Mouse (Mus musculus) cerebellum, postnatal 14 days (tissue): ENCODE measurements around the gene Ercc2.

Experiments used
- DNase-seq, 2 experiments: peaks; one replicate each; pipeline ENCODE4 v3.0.0; 2021; ENCODE audit warnings: mixed read lengths in 2 of 2

The Ercc2 gene

GRCm38 (mm10) chr7:19381377-19382165 lies at the start of gene Ercc2:
Gene Ercc2 (plus strand): TSS chr7:19382010.
- peak; percentile 99 for DNase-seq

- DNase-seq = peak; percentile 76 to 81
These were observed 49.0 kb upstream of the Ercc2 start for GRCm38 (mm10) chr7:19332709-19333352.

DNA sequence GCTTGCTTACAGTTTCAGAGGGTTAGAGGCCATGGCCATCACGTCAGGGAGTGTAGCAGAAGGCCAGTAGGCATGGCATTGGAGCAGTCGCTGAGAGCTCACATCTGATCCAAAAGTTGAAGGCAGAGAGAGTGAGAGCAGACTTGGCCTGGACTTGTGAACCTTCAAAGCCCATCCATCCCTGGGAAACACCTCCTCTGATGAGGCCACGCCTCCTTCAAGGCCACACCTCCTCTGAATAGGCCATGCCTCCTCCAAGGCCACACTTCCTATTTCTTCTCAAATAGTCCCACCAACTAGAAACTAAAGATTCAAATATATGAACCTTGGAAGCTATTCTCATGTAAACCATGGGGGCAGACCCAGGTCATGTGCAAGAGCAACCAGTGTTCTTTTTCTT lies 46.2 kb upstream of the Ercc2 start:
- no peak for DNase-seq

- DNase-seq = no peak
These were observed 44.7 kb upstream of the Ercc2 start for GRCm38 (mm10) chr7:19337122-19337521.

- DNase-seq = no peak
These were observed 43.8 kb upstream of the Ercc2 start for GRCm38 (mm10) chr7:19338060-19338459.

DNA sequence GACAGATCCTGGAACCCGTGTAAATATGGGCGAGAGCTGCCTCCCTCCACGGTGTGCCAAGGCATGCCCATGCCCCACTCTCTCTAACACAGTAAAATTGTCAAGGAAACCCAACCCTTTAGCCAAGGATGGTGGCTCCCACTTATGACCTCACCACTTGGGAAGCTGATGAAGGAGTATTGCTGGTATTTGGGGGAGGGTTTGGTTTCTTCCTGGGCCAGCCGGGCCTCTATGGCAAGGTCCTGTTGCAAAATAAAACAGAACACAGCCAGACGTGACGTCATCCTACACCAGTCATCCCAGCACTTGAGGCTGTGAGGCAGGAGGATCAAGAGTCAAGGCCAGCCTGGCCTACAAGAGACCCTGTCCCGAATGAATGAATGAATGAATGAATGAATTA lies 43.2 kb upstream of the Ercc2 start:
- no peak for DNase-seq

DNA sequence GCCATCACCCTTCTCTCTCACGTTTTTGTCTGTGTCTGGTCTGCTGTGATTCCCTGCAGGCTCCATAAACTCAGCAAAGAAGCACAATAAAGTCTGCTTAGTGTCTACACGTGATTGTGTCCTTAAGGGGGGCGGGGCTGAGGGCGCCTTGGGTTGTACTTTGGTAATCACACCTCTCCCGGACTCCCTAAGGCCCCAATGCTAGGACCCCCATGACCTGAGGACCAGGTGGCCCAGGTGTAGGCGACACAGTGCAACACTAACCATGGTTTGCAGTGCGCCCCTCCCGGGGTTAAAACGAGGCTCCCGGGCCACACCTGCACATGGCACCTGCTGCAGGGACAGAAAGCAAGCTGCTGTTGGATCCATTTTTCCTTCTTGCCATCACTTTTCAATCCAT lies 40.6 kb upstream of the Ercc2 start:
- no peak for DNase-seq

- DNase-seq = peak; percentile 48 to 52
These were observed 39.9 kb upstream of the Ercc2 start for GRCm38 (mm10) chr7:19341761-19342409.

GRCm38 (mm10) chr7:19342481-19343027 lies 39.3 kb upstream of the Ercc2 start:
- DNase-seq = peak; percentile 95

DNA sequence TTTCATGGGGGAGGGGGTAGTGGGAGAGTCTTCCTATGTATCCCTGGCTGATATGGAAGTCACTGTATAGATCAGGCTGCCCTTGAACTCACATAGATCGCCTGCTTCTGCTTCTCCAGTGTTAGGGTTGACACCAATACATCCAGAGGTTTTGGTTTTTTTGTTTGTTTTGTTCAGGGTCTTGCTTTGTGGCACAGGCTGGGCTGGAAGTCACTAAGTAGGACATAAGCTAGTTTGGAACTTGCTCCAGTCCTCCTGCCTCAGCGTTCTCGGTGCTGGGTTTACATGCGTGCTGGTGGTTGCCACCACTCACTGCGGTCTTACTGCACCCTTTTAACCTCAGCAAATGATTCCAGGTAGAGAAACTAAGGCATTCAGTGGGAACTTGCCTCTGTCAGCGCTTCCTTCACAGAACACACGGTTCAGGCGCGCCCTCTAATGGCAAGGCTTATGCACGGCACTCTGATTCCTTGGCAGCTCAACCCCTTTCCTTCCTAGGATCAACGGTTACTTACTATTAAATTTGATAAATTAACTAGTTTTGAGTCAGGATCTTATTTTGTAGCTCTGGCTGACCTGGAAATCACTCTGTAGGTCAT lies 38.5 kb upstream of the Ercc2 start:
- peak; percentile 81 to 83 for DNase-seq

DNA sequence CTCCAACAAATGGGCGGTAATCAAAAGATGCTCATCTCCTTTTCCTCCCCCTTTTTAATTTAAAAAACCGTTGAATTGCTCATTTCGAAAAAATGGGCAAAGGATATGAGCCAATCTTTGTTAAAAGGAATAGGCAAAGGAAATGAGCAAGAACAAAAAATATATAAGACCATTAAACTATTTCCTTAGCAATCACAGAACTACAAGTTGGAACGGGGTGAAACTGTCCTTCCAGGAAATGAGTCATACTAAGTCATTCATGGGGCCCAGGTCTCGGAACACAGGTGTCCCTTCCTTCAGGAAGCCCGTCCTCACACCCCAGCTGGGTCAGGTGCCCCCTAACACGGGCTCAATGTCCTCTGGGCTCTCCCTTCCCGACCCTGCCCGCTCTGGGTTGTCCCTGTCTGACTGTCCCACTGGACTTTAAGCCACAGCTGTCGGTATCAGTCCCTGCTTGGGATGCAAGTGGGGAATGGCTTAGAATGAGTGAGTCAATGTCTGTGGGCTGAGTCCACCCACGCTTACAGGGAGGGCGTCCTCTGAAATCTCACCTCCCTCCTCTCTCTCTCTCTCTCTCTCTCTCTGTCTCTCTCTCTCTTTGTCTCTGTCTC lies 37.5 kb upstream of the Ercc2 start, which contains the start of gene Ercc1:
Ercc1 (plus strand) TSS at position 542 of the 611 bp plus-strand sequence.
- peak; percentile 39 to 41 for DNase-seq

GRCm38 (mm10) chr7:19344938-19345471 lies 36.8 kb upstream of the Ercc2 start:
- peak; percentile 98 for DNase-seq

GRCm38 (mm10) chr7:19349188-19349915 lies 32.5 kb upstream of the Ercc2 start:
- no peak for DNase-seq

DNA sequence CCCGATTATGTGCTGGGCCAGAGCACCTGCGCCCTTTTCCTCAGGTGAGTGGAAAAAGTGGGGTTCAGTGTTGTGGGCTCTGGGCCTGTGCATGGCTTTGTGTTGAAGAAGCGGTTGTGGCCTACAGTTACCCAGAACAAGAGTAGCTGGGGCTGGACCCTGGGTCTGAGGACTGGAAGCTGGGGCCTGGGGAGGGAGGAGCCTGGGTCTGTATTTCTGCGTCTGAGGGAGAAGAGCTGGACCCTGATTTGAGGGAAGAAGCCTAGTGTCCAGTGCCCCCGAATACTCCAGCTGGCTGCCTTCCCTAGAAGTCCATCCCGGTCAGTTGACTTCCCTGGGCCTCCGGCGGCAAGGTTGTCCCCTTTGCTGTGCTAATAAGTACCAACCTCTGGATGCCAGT lies 31.6 kb upstream of the Ercc2 start:
- no peak for DNase-seq

GRCm38 (mm10) chr7:19354991-19355390 lies 26.8 kb upstream of the Ercc2 start:
- no peak for DNase-seq

DNA sequence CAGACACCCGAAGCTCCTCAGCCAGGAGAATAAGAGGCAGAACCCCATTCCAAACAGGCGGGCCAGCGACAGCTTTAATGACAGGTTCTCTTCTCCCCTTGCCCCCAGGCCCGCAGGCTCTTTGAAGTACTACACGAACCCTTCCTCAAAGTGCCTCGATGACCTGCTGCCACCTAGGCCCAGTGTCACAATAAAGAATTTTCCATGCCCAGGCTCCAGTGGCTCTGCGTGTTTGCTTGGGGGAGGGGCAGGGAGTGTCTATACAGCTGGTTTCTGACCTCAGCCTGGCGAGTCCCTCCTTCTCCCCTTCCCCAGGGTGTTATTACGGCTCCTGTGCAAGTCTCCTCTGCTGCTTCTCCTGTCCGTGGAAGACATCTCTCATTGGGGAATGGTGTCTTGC lies 25.5 kb upstream of the Ercc2 start:
- no peak for DNase-seq

DNA sequence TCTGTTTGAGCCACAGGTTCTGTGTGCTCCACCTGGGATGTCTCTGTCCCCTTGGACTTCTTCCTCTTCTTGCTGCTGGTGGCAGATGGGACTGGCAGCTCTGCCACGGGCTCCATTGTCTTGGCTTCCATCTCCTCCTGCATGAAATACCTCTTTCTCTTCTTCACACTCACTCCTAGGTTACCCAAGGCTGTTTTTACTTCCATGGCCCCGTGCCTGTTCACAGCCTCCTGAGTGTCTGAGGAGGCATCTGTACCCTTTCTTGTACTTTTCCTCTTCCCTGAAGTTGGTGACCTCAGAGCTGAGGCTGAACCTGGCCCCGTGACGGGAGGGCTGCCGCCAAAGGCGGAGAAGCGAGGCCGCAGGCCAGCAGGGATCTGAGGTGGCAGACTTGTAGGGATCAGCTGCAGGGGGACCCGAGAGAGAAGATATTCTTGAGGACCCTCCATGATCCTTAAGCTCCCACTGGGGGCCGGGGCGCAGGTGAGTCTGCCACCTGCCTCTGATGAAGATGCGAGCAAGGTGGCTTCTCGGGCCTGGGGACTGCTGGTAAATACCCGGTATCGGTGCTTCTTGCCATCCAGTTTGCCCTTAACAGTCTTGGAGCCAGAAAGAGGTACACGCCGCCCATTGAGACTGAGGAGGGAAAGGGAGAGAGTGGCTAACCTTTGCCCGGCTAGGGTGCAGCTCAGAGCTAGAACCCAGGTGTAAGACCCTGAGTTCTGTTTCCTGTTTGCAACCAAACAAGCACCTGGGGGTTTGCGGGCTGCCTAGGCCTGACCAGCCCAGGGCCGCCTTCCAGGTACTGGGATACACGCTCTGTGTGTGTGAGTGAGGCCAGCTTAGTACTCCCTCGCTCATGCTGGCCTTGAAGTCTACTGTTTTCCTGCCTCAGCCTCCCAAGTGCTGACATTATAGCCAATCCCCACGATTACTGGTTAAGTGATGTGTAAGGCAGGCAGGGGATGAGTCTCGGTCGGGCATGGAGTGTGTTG lies 24.1 kb upstream of the Ercc2 start:
- no peak for DNase-seq

DNA sequence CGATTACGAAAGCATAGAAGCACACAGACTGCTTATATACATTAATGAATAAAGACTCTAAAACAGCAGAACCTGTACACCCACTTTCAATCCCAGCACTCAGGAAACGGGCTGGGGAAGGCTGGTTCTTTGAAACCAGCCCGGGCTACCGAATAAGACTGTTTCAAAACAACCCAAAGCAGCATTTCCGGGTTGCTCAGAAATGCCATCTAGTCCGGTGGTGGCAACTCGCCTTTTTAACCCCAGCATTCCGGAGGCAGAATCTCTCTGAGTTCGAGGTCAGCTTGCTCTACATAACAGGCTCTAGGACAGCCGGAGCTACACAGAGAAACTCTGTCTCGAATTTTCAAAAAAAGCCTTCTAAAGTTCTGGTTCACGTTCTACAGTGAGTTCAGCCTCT lies 23.2 kb upstream of the Ercc2 start:
- DNase-seq = no peak

GRCm38 (mm10) chr7:19359299-19359891 lies 22.4 kb upstream of the Ercc2 start, which contains the start of the genes Cd3eap and Ppp1r13l:
Gene Cd3eap (minus strand): TSS chr7:19359483.
Gene Ppp1r13l (plus strand): TSS chr7:19359749.
- peak; percentile 92 for DNase-seq
